Mouse (Mus musculus) neural tube, embryonic 13.5 days (tissue): ENCODE measurements around the gene Tbc1d22a. TPM values are rescaled to one million over a fixed set of nuclear protein-coding genes. Genes with fewer than 3 reads are reported as not detected.

Experiments
- ATAC-seq: fragments of 200-750 bp; cut with Nextera tagmentation; 2 replicates; pipeline ENCODE4 v1.8.0; 2017; ENCODE audit warnings: low read depth, mild to moderate bottlenecking, moderate TSS enrichment, moderate library complexity
- H3K27ac ChIP-seq: fragments of 300-500 bp; sonication (generic); replicated peaks from 2 replicates; pipeline ENCODE4 v1.5.1; 2015; ENCODE audit warnings: moderate library complexity, mild to moderate bottlenecking, inconsistent platforms
- H3K27me3 ChIP-seq: fragments of 300-500 bp; sonication (generic); 2 replicates; pipeline ENCODE4 v1.6.1; 2015; ENCODE audit warnings: mild to moderate bottlenecking, inconsistent platforms
- H3K36me3 ChIP-seq: fragments of 300-500 bp; sonication (generic); 2 replicates; pipeline ENCODE4 v1.6.1; 2015; ENCODE audit warnings: mild to moderate bottlenecking, inconsistent platforms
- H3K4me1 ChIP-seq: fragments of 300-500 bp; sonication (generic); replicated peaks from 2 replicates; pipeline ENCODE4 v1.6.1; 2015; ENCODE audit warnings: inconsistent platforms
- H3K4me2 ChIP-seq: fragments of 300-500 bp; sonication (generic); 2 replicates; pipeline ENCODE4 v1.6.1; 2015; ENCODE audit warnings: inconsistent platforms, mild to moderate bottlenecking, moderate library complexity
- H3K4me3 ChIP-seq: fragments of 300-500 bp; sonication (generic); 2 replicates; pipeline ENCODE4 v1.5.1; 2015; ENCODE audit warnings: mild to moderate bottlenecking, inconsistent platforms
- H3K9ac ChIP-seq: fragments of 300-500 bp; sonication (generic); 2 replicates; pipeline ENCODE4 v1.6.1; 2015; ENCODE audit warnings: moderate library complexity, mild to moderate bottlenecking, inconsistent platforms
- H3K9me3 ChIP-seq: fragments of 300-500 bp; sonication (generic); 2 replicates; pipeline ENCODE4 v1.6.1; 2016; ENCODE audit warnings: inconsistent platforms
- WGBS: fragments of 180-500 bp; shearing (Covaris S2); methylation state at CpG from one replicate; pipeline ENCODE4 v1.1.7; 2015; 5-methylcytosine and 5-hydroxymethylcytosine counted together
- polyA plus RNA-seq: library from polyadenylated mRNA; unstranded; fragments of >200 nt; fragmentation: Nextera tagmentation; extraction: Ambion mirVana; gene quantifications from 2 replicates; pipeline ENCODE4 v1.2.1, GENCODE M21; 2015

Tbc1d22a gene
- 10.8 and 12.4 TPM in 2 replicates for polyA plus RNA-seq

DNA sequence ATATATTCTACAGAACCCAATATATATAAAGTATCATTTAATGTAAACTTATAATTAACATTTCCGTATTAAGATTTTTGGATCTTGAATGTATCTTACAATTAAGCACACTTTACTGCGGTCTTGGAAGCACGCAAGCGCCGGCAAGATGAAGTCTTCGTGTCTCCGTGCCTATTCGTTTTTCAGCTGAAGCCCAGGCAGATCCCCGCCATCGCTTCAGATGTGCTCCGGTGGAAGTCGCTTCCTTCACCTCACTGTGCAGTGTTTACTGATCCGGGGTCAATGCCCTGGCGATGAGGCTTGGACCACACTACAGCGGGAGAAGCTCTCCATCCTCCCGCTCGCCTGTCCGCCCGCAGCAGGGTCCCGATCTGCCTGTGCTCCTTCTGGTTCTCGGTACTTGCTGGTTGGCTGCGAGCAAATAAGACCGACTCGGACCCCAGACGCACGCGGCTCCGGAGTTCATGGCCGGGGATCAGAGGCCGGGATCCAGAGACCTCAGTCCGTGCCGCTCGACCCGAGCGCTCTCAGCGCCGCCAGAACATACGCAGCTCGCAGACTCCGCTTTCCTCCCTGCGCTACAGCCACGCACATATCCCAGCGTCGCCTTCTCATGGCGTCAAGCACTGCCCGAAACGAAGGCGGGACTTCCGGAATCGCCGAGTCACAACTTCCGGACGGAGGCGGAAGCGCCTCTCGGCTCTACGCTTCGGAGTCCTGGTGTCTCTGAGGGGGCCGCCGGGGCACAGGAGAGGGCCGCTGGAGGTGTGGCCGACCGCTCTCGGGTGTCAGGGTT is at the start of gene Tbc1d22a:
Gene Tbc1d22a (plus strand): TSS at position 707 of the 796 bp plus-strand sequence.
- Histone ChIP-seq H3K36me3 (no peaks in the 10 kb centered on the region), H3K4me1 (peaks cover 45% of the 10 kb centered on the region), H3K9me3 (no peaks in the 10 kb centered on the region), H3K27me3 (no peaks in the 10 kb centered on the region), H3K9ac (peak within 1 kb of the TSS; percentile 92), H3K4me2 (peak within 1 kb of the TSS; percentile 99), H3K4me3 (peak within 1 kb of the TSS; percentile 80), H3K27ac (peak within 1 kb of the TSS; percentile 93)
- WGBS: under 1% methylated on average over 64 of the region's 64 CpGs
- ATAC-seq: peak; percentile 96

DNA sequence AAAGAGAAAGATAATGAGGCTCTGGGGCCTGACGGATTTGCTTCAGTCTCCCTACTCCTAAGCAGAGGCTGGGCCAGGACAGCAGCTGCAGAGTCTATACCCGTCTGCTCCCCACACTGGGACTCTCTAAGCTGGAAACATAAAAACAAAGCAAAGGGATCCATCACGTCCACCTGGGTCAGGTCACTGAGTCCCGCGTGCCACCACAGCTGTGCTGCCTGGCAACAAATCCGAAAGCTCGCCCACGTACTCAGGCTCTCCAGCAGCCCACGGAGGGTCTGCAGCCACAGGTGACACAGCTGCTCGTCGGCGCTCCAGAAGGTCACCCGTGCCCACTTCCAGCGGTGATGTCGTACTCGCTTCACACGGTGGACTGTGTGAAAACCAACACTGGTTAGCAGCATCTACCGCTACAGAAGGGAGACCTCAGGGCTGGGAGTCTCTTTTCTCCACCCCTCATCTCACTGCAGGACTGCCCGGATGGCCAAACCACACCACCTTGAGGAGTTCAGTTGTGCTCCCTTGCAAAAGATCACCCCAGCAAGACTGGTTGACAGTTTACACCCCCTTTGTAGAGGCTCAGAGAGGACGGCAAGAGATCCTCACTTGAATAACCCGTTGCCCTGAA is 49.4 kb upstream of the Tbc1d22a start:
- ATAC-seq: no peak
- Histone ChIP-seq H3K4me2 (no peak overlapping the region), H3K27ac (no peak overlapping the region), H3K4me1 (peaks cover 18% of the 10 kb centered on the region), H3K4me3 (no peak overlapping the region), H3K9me3 (no peaks in the 10 kb centered on the region), H3K27me3 (no peaks in the 10 kb centered on the region), H3K9ac (no peak overlapping the region), H3K36me3 (peaks cover 41% of the 10 kb centered on the region)
- WGBS: 77% methylated on average over 21 of the region's 21 CpGs

DNA sequence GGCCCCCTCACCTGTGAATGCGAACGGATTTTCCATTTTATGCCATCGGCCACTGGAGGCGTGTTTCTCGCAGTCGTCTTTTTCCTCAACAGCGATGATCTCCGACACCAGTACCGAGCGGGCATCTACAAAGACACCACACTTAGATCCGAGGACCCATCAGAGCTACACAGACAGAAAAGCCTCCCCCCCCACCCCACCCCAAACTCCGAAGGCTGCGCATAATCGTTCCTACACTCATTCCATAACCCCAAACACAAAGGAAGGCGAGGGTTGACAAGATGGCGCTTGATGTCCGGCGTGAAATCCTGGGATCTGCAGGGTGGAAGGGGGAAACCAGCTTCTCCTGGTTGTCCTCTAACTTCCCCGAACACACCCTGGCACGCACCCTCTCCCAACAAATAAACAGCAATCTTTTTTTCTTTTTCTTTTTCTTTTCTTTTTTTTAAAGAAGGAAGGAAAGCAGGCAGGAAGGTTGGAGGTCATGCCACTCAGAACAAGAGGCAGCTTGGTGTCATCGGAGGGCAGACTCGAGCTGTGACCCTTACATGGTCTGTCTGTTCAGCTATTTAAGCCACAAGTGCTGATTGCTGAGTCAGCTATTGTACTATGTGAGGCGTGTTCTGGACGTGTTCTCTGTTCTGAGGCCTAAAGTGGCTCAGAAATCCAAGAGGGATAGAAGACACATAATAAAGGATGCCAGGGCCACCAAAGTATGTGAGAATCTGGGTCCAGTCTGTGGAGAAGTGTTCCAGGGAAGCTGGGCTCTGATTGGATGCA is 48.3 kb upstream of the Tbc1d22a start:
- Histone ChIP-seq H3K4me2 (no peak overlapping the region), H3K27me3 (no peaks in the 10 kb centered on the region), H3K36me3 (peaks cover 41% of the 10 kb centered on the region), H3K27ac (no peak overlapping the region), H3K4me1 (peaks cover 22% of the 10 kb centered on the region), H3K9ac (no peak overlapping the region), H3K4me3 (no peak overlapping the region), H3K9me3 (no peaks in the 10 kb centered on the region)
- WGBS: 91% methylated on average over 24 of the region's 24 CpGs
- no peak for ATAC-seq

DNA sequence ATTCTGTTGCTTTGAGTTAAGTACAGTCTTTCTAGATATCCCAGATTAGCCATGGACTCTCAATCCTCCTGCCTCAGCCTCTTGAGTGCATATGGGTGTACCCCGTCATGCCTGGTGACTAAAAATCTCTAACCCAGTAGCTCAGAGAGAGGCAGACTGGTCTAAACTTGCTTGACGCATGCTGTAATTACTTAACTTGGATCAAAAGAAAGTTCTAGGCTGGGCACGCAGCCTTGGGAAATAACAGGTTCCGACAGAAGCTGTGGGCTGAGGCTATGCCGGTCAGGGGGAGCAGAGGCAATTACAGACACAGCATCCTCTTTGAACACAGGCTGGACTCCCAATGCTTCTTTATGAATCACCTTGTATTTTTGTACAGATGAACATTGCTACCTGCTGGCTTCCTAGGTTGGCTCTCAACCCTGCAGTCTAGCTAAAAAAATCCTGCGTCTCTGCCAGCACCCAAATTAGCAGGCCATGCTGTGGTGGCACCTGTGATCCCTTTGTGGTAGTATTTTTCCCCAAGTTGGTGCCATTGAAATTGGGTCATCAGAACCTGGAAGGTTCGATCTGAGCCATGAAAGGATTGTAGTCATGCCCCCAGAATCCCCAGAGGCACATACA is 47.1 kb upstream of the Tbc1d22a start:
- H3K36me3 ChIP-seq: peaks cover 30% of the 10 kb centered on the region
- no peak overlapping the region for H3K27ac ChIP-seq
- no peaks in the 10 kb centered on the region for H3K9me3 ChIP-seq
- peaks cover 22% of the 10 kb centered on the region for H3K4me1 ChIP-seq
- H3K4me3 ChIP-seq: no peak overlapping the region
- no peak for ATAC-seq
- no peaks in the 10 kb centered on the region for H3K27me3 ChIP-seq
- no peak overlapping the region for H3K9ac ChIP-seq
- H3K4me2 ChIP-seq: no peak overlapping the region
- WGBS: 92% methylated on average over 7 of the region's 7 CpGs

DNA sequence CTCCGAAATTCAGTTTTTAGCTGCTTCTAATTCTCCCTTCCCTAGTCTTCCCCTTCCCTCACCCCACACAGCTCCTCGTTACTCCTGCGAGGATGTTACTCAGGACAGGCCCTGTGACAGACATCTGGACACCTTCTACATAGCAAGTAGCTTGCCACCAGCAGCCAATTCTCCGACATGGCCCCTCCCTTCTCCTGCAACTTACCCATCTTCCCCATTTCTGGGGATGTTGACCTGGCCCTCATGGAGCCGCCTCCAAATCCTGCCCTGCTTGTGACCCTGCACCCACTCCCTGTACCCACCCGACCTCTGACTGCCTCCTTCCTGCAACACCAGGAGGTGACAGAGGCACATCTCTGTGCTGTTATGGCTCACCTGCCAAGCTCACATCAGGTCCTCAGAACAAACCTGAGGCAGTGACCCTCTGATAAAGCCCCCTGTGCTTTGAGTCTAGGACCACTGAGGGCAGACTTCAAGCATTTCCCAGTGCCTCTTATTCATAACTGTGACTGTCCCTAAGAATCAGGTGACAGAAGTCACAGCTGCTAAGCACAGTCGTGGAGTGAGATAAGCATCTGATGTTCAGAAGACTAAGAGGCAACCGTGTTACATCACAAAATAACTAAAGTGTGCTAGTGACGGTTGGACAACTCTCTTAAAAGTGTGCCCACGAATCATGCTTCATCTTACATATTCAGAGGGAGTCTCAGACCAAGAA is 46.3 kb upstream of the Tbc1d22a start:
- Histone ChIP-seq H3K9ac (no peak overlapping the region), H3K4me1 (peaks cover 29% of the 10 kb centered on the region), H3K9me3 (no peaks in the 10 kb centered on the region), H3K27me3 (no peaks in the 10 kb centered on the region), H3K27ac (peak overlapping the region; percentile 28; the same call in 1 of the 2 replicates), H3K36me3 (peaks cover 22% of the 10 kb centered on the region; the same call in 1 of the 2 replicates), H3K4me3 (no peak overlapping the region), H3K4me2 (no peak overlapping the region)
- WGBS: 87% methylated on average over 10 of the region's 10 CpGs
- no peak for ATAC-seq

DNA sequence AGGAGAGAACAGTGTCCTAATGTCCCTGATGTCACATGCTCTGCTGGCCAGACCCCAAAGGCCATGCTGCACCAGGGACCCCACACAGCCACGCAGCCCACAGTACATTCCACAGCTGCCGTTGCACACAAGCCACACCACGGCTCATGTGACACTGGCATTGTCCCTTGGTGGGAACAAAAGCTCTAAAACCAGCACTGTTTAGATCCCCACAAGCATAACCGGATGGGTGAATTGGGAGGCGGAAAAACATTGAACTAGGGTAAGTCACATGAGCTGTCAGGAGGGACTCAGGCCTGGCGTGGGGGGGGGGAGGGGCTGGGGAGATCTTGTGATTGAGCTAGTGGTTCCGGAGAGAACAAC is 45.8 kb upstream of the Tbc1d22a start:
- WGBS: 23% methylated on average over 7 of the region's 7 CpGs
- H3K9ac ChIP-seq: no peak overlapping the region
- H3K27me3 ChIP-seq: no peaks in the 10 kb centered on the region
- H3K4me2 ChIP-seq: no peak overlapping the region
- H3K4me1 ChIP-seq: peaks cover 34% of the 10 kb centered on the region
- ATAC-seq: no peak
- peak overlapping the region; percentile 28; the same call in 1 of the 2 replicates for H3K27ac ChIP-seq
- H3K9me3 ChIP-seq: no peaks in the 10 kb centered on the region
- H3K36me3 ChIP-seq: peaks cover 18% of the 10 kb centered on the region; the same call in 1 of the 2 replicates
- no peak overlapping the region for H3K4me3 ChIP-seq

DNA sequence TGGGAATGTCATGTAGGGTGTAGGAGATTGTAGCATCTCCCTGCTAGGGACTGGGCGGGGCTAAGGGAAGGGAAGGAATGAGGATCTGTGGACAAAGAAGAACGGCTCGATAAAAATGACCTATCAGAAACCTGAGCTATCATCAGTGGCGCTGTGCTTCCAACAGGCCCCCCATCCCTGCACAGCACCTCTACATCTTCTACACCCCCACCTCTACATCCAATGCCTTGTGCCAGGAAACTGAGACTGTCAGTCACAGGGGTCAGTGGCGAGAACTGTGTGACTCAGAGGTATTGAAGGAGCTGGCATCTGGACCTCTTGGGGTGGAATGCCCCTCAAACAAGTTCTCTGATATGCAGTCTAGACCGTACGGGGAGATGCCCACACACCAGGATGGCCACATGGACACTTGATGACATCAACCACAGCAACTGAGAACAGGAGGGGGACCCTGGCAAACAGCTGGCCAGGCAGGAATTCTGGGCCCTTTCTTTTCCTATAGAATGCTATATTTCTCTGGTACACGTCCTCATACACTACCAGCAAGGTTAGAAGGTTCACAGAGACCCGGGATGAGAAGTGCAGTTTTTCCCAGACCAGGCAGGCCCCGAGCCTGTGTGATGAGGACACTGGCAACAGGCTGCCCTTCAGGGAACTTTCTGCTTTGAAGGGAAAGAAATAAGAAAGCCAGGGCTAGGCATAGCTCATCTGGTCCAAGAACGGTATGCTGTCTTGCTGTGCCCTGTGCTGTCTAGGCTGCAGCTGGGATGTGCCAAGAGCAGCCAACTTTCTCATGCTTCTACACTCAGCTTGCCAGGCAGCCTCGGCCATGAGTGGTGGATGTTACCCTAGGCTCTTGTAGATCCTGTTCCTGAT is 45.1 kb upstream of the Tbc1d22a start:
- Histone ChIP-seq H3K9ac (no peak overlapping the region), H3K4me3 (no peak overlapping the region), H3K4me1 (peaks cover 41% of the 10 kb centered on the region), H3K4me2 (no peak overlapping the region), H3K27me3 (no peaks in the 10 kb centered on the region), H3K27ac (0 out of 2 replicates have a peak overlapping the region, but pooled peaks have one; percentile 28), H3K9me3 (no peaks in the 10 kb centered on the region), H3K36me3 (peaks cover 13% of the 10 kb centered on the region; the same call in 1 of the 2 replicates)
- no peak for ATAC-seq
- 83% methylated on average over 12 of the region's 12 CpGs for WGBS

DNA sequence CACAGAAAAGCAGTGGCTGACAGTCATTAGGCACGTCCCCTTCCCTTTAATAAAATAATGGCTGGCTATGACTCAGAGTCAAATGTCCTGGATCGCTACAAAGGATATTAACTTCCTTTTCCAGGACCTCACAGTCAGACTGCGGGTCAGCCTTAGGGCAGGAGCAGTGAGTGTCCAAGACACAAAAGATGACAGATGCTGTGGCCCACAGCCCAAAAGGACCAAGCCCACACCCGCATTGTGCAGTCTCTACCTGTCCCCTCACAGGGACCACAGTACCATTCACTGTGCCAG is 44.5 kb upstream of the Tbc1d22a start:
- Histone ChIP-seq H3K4me1 (peaks cover 46% of the 10 kb centered on the region), H3K9me3 (no peaks in the 10 kb centered on the region), H3K27ac (no peak overlapping the region), H3K9ac (no peak overlapping the region), H3K4me3 (no peak overlapping the region), H3K36me3 (peaks cover 7% of the 10 kb centered on the region; the same call in 1 of the 2 replicates), H3K27me3 (no peaks in the 10 kb centered on the region), H3K4me2 (no peak overlapping the region)
- WGBS: 66% methylated on average over 4 of the region's 4 CpGs
- ATAC-seq: no peak

DNA sequence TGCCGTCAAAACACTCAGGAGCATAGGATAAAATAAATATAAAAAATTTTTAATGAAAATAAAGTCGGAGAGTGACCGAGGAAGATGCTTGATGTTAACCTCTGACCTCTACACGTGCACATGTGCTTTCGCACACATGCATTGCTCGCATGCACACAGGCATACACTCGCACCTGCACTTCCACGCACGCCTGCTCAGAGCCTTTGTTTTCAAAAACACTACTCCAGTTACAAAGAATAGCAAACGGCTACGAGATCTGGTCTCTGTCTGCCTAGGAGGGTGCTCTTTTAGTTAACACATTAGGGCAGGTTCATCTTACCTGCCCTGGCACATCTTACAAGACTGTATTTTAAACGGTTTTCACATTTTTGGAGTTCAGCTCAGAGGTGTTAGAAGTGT is 42.9 kb upstream of the Tbc1d22a start:
- H3K4me1 ChIP-seq: peaks cover 53% of the 10 kb centered on the region
- H3K4me2 ChIP-seq: no peak overlapping the region
- 84% methylated on average over 12 of the region's 12 CpGs for WGBS
- H3K9me3 ChIP-seq: no peaks in the 10 kb centered on the region
- H3K27ac ChIP-seq: no peak overlapping the region
- H3K4me3 ChIP-seq: no peak overlapping the region
- H3K36me3 ChIP-seq: no peaks in the 10 kb centered on the region
- ATAC-seq: no peak
- no peak overlapping the region for H3K9ac ChIP-seq
- H3K27me3 ChIP-seq: no peaks in the 10 kb centered on the region

DNA sequence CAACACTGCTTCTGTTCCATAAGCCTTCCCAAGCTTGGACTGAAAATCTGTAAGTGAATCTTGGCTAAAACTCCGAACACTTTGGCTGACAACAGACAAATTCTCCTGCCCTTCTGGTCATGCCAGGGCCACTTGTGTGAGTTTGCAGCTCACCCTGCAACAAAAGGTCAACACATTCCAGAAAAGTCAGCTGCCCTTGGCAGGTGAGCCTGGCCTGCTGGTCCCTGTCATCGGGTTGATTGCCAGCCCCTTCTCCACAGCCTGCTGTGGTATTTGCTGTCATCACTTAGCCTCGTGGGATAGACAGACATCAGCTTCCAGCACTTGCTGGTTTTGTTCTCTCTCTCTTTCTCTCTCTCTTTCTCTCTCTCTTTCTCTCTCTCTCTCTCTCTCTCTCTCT is 42.1 kb upstream of the Tbc1d22a start:
- Histone ChIP-seq H3K9me3 (no peaks in the 10 kb centered on the region), H3K4me1 (peaks cover 53% of the 10 kb centered on the region), H3K36me3 (no peaks in the 10 kb centered on the region), H3K27ac (no peak overlapping the region), H3K27me3 (no peaks in the 10 kb centered on the region), H3K4me3 (no peak overlapping the region), H3K9ac (no peak overlapping the region), H3K4me2 (no peak overlapping the region)
- WGBS: 69% methylated on average over 3 of the region's 3 CpGs
- no peak for ATAC-seq

DNA sequence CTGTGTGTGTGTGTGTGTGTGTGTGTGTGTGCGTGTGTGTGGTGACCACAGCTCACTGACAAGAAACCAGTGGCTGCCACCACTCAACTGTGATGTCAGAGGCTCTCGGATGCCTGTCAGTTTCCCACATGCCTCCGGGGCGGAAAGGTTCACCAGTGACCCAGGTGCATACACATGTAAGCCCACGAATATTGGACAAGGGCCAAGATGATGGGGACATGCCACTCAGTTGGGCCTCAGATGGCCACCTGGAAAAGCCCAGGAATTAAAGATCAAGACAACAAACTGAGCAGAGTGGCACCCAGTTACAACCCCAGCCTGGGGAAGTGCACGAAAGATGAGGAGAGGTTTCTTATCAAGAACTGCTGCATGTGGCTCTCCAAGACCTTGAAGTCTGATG is 41.7 kb upstream of the Tbc1d22a start:
- H3K4me2 ChIP-seq: no peak overlapping the region
- H3K9ac ChIP-seq: no peak overlapping the region
- no peaks in the 10 kb centered on the region for H3K27me3 ChIP-seq
- no peak overlapping the region for H3K4me3 ChIP-seq
- H3K4me1 ChIP-seq: peaks cover 53% of the 10 kb centered on the region
- H3K36me3 ChIP-seq: no peaks in the 10 kb centered on the region
- no peak overlapping the region for H3K27ac ChIP-seq
- 73% methylated on average over 6 of the region's 6 CpGs for WGBS
- ATAC-seq: no peak
- no peaks in the 10 kb centered on the region for H3K9me3 ChIP-seq
